Mouse (Mus musculus) cerebellum, adult 18-20 months (tissue): ENCODE results near the gene Ppif.

Experiments used
- DNase-seq, 2 experiments: peaks; one replicate each; pipeline ENCODE4 v3.0.0; 2021

Ppif gene

GRCm38 (mm10) chr14:25738591-25739001, 44.6 kb downstream of the Ppif start:
- DNase-seq = peak in 1 of 2 experiments; percentile 24

- peak; percentile 39 to 53 for DNase-seq
These were observed 46.1 kb downstream of the Ppif start for GRCm38 (mm10) chr14:25739957-25740565.

- DNase-seq = no peak
These were observed 47.3 kb downstream of the Ppif start for GRCm38 (mm10) chr14:25741211-25741610.

GRCm38 (mm10) chr14:25741840-25742367, 48.0 kb downstream of the Ppif start:
- DNase-seq = no peak

- DNase-seq = no peak
These were observed 49.0 kb downstream of the Ppif start for GRCm38 (mm10) chr14:25742943-25743342.

GRCm38 (mm10) chr14:25745365-25746184, 51.6 kb downstream of the Ppif start:
- DNase-seq = no peak

- DNase-seq = no peak
These were observed 52.4 kb downstream of the Ppif start for GRCm38 (mm10) chr14:25746371-25746770.

- no peak for DNase-seq
These were observed 53.3 kb downstream of the Ppif start for GRCm38 (mm10) chr14:25746971-25747945.

GRCm38 (mm10) chr14:25747996-25748756, 54.2 kb downstream of the Ppif start:
- no peak for DNase-seq

- DNase-seq = no peak
These were observed 55.4 kb downstream of the Ppif start for GRCm38 (mm10) chr14:25749143-25749909.
